Mouse (Mus musculus) heart, postnatal 0 days (tissue): ENCODE measurements at regions not wholly inside any gene's neighbourhood (a gene's known extent, or its start where the extent isn't known, plus 50 kb on each side); places are given as distances from the start of the nearest gene placed in this dataset.

Experiments
- ATAC-seq: fragments of 200-750 bp; cut with Nextera tagmentation; 2 replicates; pipeline ENCODE4 v1.8.0; 2017; ENCODE audit warnings: low read depth, moderate number of reproducible peaks, moderate library complexity; ENCODE audit not compliant: insufficient read depth
- DNase-seq: peaks from one replicate; pipeline ENCODE4 v3.0.0-alpha.2; 2016; ENCODE audit warnings: low spot score
- H3K27ac ChIP-seq: fragments of 300-500 bp; sonication (generic); 2 replicates; pipeline ENCODE4 v1.5.1; 2014; ENCODE audit warnings: low read depth, mild to moderate bottlenecking
- H3K27me3 ChIP-seq: fragments of 300-500 bp; sonication (generic); 2 replicates; pipeline ENCODE4 v1.6.1; 2014; ENCODE audit warnings: low read length, mixed read lengths; ENCODE audit not compliant: control insufficient read depth, insufficient read depth
- H3K36me3 ChIP-seq: fragments of 300-500 bp; sonication (generic); replicated peaks from 2 replicates; pipeline ENCODE4 v1.6.1; 2014; ENCODE audit warnings: low read length, mixed read lengths; ENCODE audit not compliant: control insufficient read depth, insufficient read depth
- H3K4me1 ChIP-seq: fragments of 300-500 bp; sonication (generic); 2 replicates; pipeline ENCODE4 v1.6.1; 2014; ENCODE audit warnings: antibody characterized with exemption; ENCODE audit not compliant: control insufficient read depth, insufficient read depth
- H3K4me2 ChIP-seq: fragments of 300-500 bp; sonication (generic); 2 replicates; pipeline ENCODE4 v1.6.1; 2014; ENCODE audit warnings: low read depth, mild to moderate bottlenecking, low read length, moderate library complexity
- H3K4me3 ChIP-seq: fragments of 300-500 bp; sonication (generic); 2 replicates; pipeline ENCODE4 v1.5.1; 2014; ENCODE audit warnings: low read depth, low read length
- H3K9ac ChIP-seq: fragments of 300-500 bp; sonication (generic); replicated peaks from 2 replicates; pipeline ENCODE4 v1.6.1; 2014; ENCODE audit warnings: low read depth, low read length, mixed read lengths
- H3K9me3 ChIP-seq: fragments of 300-500 bp; sonication (generic); replicated peaks from 2 replicates; pipeline ENCODE4 v1.6.1; 2016; ENCODE audit warnings: low read length; ENCODE audit not compliant: control insufficient read depth
- CTCF ChIP-seq: IDR thresholded peaks from 2 replicates; pipeline ENCODE4 v1.5.1; 2016; ENCODE audit warnings: antibody characterized with exemption, control low read depth, low read depth
- EP300 ChIP-seq: IDR thresholded peaks from 2 replicates; pipeline ENCODE4 v1.6.1; 2016; ENCODE audit warnings: antibody characterized with exemption, low read depth
- WGBS: fragments of 180-500 bp; shearing (Covaris S2); extraction: QIAGEN DNeasy Blood & Tissue Kit; methylation state at CpG from one replicate; pipeline ENCODE4 v1.1.7; 2014; 5-methylcytosine and 5-hydroxymethylcytosine counted together

DNA sequence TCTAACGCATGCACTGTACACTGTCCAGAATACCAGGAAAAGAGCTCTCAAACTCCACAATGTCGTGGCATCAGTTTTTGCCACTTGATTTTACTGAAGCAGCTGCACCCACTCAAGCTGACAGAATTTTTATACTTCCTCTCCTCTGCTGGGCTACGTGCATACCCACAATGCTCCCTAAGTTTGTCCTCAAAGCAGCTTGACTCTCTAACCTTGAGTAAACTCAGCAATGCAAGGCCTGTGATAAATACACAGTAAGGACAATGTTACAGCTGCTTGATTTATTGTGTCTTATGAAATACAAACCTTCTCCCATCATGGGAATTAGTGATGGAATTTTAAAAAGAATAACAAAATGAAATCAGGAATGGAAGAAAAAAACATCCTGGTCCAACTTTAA, 129.7 kb downstream of the Trmt11 start:
- TF ChIP-seq EP300, result no peak
- TF ChIP-seq CTCF, result no peak
- Histone ChIP-seq H3K4me1 (no peaks in the 10 kb centered on the region), H3K27ac (no peak overlapping the region), H3K36me3 (no peaks in the 10 kb centered on the region), H3K4me3 (no peak overlapping the region), H3K9ac (no peak overlapping the region), H3K4me2 (no peak overlapping the region), H3K27me3 (no peaks in the 10 kb centered on the region), H3K9me3 (no peaks in the 10 kb centered on the region)
- no peak for ATAC-seq
- no peak for DNase-seq
- 62% methylated on average over 3 of the region's 3 CpGs for WGBS

DNA sequence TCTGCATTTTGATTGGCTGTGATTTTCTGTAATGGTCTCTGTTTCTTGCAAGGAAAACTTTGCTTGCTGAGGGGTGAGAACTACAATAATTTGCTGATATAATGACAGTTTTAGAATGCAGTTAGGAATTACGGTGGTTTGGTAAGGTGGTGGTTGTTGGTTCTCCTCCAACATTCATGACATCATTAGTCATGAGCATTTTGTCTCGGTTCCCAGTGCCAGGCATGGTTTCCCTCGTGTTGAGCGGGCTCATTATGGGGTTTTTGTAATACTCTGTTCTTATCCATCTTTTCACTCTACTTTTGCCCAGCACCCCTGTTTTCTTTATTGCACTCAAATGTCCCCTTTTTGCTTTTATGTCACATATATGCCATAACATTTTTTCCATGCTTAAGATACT, 149.9 kb downstream of the Trmt11 start:
- Histone ChIP-seq H3K27ac (no peak overlapping the region), H3K9me3 (no peaks in the 10 kb centered on the region), H3K4me2 (no peak overlapping the region), H3K27me3 (no peaks in the 10 kb centered on the region), H3K9ac (no peak overlapping the region), H3K36me3 (no peaks in the 10 kb centered on the region), H3K4me3 (no peak overlapping the region), H3K4me1 (no peaks in the 10 kb centered on the region)
- ATAC-seq, result no peak
- TF ChIP-seq EP300 (no peak), CTCF (no peak)
- WGBS, result 69% methylated on average over 4 of the region's 4 CpGs
- DNase-seq, result no peak

DNA sequence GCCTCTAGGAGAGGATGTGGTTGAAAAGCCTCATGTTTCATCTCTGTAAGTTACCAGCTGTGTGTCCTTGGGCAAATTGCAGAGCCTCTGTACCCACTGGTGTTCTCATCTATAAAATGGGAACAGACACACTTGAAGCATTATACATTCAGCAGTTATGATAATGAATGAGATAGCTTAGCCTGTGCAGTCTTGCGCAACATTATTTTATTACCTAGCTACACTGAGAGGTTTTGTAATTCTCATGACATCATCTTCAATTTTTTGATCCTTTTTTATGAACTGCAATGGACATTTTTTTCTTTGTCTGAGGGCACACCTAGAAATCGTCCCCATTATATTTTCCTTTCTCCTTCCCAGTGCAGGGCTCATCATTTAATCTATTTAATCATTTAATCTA, 153.5 kb downstream of the Trmt11 start:
- H3K36me3 ChIP-seq, result no peaks in the 10 kb centered on the region
- no peak overlapping the region for H3K9ac ChIP-seq
- H3K4me2 ChIP-seq, result no peak overlapping the region
- no peak for ATAC-seq
- H3K4me3 ChIP-seq, result no peak overlapping the region
- TF ChIP-seq EP300 (no peak), CTCF (no peak)
- H3K4me1 ChIP-seq, result no peaks in the 10 kb centered on the region
- 77% methylated on average over 2 of the region's 2 CpGs for WGBS
- no peak overlapping the region for H3K27ac ChIP-seq
- no peaks in the 10 kb centered on the region for H3K9me3 ChIP-seq
- H3K27me3 ChIP-seq, result no peaks in the 10 kb centered on the region
- no peak for DNase-seq

DNA sequence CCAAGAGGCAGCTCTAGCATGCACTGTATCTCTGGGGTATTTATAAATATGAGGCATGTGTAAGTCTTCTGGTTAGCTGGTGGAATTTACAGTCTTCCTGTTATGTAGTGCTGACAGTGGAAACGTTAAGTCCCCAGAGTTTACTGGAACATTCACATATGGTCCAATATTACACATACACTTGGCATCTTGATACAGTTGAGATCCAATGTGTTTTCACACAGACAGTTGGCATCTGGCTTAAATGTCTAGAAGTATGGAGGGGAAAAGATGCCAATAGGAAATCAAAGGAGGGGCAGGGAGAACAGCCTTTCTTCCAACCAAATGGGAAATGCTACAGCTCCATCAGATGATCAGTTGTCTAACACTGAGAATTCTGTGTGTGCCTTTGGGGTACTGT, 154.0 kb downstream of the Trmt11 start:
- TF ChIP-seq CTCF, result no peak
- no peak overlapping the region for H3K27ac ChIP-seq
- no peaks in the 10 kb centered on the region for H3K4me1 ChIP-seq
- WGBS, result 44% methylated on average over 1 of the region's 1 CpGs
- no peaks in the 10 kb centered on the region for H3K9me3 ChIP-seq
- no peaks in the 10 kb centered on the region for H3K36me3 ChIP-seq
- DNase-seq, result no peak
- no peak overlapping the region for H3K4me3 ChIP-seq
- no peak overlapping the region for H3K9ac ChIP-seq
- H3K27me3 ChIP-seq, result no peaks in the 10 kb centered on the region
- H3K4me2 ChIP-seq, result no peak overlapping the region
- ATAC-seq, result no peak

DNA sequence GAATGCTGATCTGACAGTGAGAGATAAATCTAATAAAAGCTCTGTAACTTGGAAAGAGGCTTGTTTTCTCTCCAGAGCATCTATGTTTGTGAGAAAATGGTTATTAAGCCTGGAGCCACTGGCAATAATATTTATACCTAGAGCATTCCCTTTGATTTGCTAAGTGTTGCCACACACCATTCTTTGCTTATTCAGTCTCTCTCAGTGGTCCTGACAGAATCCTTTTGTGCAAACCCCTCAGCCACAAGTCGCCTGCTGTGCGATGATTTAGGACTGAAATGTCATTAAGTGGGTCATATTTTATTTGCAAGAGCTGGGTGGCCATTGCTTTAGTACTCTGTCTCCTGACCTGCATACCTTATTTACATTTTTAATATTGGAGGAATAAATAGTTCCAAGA, 160.7 kb downstream of the Trmt11 start:
- H3K27ac ChIP-seq, result no peak overlapping the region
- no peaks in the 10 kb centered on the region for H3K27me3 ChIP-seq
- H3K9me3 ChIP-seq, result no peaks in the 10 kb centered on the region
- TF ChIP-seq CTCF (no peak), EP300 (no peak)
- H3K36me3 ChIP-seq, result no peaks in the 10 kb centered on the region
- no peak overlapping the region for H3K9ac ChIP-seq
- no peaks in the 10 kb centered on the region for H3K4me1 ChIP-seq
- DNase-seq (no peak), ATAC-seq (no peak)
- no peak overlapping the region for H3K4me3 ChIP-seq
- no peak overlapping the region for H3K4me2 ChIP-seq
- WGBS, result 88% methylated on average over 2 of the region's 2 CpGs

DNA sequence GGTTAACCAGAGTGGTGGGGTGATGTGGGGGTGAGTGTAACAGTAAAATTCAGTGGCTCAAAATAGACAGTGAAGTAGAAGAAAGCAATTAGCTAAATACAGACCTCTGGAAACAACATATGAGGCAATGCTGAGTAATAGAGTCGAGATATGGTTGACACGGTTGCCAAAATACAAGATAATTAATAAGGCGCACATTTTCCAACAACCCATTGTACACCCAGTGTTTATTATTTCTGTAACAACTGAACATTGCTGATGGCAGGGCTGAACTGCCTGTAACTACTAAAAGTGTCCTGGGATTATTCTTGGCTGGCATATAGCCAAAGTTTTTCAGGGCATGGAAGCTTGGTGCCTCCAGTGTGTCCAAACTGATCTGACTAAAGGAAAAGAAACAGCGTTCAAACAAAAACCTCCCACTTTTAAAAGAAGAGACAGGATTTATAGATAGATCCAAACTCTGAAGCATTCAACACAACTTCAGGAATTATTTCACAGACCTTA, 174.1 kb downstream of the Trmt11 start:
- ATAC-seq (no peak), DNase-seq (no peak)
- Histone ChIP-seq H3K4me1 (no peaks in the 10 kb centered on the region), H3K4me2 (no peak overlapping the region), H3K4me3 (no peak overlapping the region), H3K9ac (no peak overlapping the region), H3K36me3 (no peaks in the 10 kb centered on the region), H3K9me3 (no peaks in the 10 kb centered on the region), H3K27ac (no peak overlapping the region), H3K27me3 (peaks cover 30% of the 10 kb centered on the region)
- TF ChIP-seq CTCF (no peak), EP300 (no peak)
- 43% methylated on average over 4 of the region's 4 CpGs for WGBS
